Mouse (Mus musculus) myocyte (in vitro differentiated cells): ENCODE results near the gene Epor.

Source experiments
- CEBPB ChIP-seq: IDR thresholded peaks from 2 replicates; pipeline ENCODE4 v1.6.1; 2011; ENCODE audit warnings: mild to moderate bottlenecking, moderate library complexity; ENCODE audit not compliant: poor library complexity, insufficient read depth, severe bottlenecking
- E2F4 ChIP-seq: IDR thresholded peaks from one replicate; pipeline ENCODE4 v1.6.1; 2011; ENCODE audit warnings: mild to moderate bottlenecking, control low read depth, moderate library complexity; ENCODE audit not compliant: insufficient read depth
- MAX ChIP-seq: IDR thresholded peaks from one replicate; pipeline ENCODE4 v1.6.1; 2011; ENCODE audit warnings: low read depth, mild to moderate bottlenecking, control low read depth
- MYOG ChIP-seq, 3 experiments: IDR thresholded peaks; one replicate each; pipeline ENCODE4 v1.6.1; 2011; ENCODE audit warnings: control low read depth in 2 of 3, low read depth in 2 of 3, mild to moderate bottlenecking in 2 of 3; ENCODE audit not compliant: insufficient read length in 2 of 3, control insufficient read depth in 1 of 3, insufficient read depth in 1 of 3
- POLR2A ChIP-seq: IDR thresholded peaks from one replicate; pipeline ENCODE4 v1.6.1; 2011; ENCODE audit warnings: low read depth, mild to moderate bottlenecking, control low read depth, moderate library complexity; ENCODE audit not compliant: insufficient read length
- POLR2AphosphoS2 ChIP-seq: IDR thresholded peaks from one replicate; pipeline ENCODE4 v1.6.1; 2011; ENCODE audit warnings: low read depth, control low read depth; ENCODE audit not compliant: insufficient read length
- REST ChIP-seq: IDR thresholded peaks from one replicate; pipeline ENCODE4 v1.6.1; 2011; ENCODE audit warnings: mild to moderate bottlenecking, control low read depth, moderate library complexity; ENCODE audit not compliant: insufficient read depth, insufficient read length
- TCF12 ChIP-seq: IDR thresholded peaks from one replicate; pipeline ENCODE4 v1.6.1; 2011; ENCODE audit warnings: mild to moderate bottlenecking, control low read depth; ENCODE audit not compliant: poor library complexity, insufficient read depth, severe bottlenecking
- TCF3 ChIP-seq: IDR thresholded peaks from one replicate; pipeline ENCODE4 v1.6.1; 2011; ENCODE audit warnings: low read depth, control low read depth; ENCODE audit not compliant: insufficient read length
- USF1 ChIP-seq: IDR thresholded peaks from one replicate; pipeline ENCODE4 v1.6.1; 2011; ENCODE audit warnings: low read depth, mild to moderate bottlenecking, control low read depth, moderate library complexity

DNA sequence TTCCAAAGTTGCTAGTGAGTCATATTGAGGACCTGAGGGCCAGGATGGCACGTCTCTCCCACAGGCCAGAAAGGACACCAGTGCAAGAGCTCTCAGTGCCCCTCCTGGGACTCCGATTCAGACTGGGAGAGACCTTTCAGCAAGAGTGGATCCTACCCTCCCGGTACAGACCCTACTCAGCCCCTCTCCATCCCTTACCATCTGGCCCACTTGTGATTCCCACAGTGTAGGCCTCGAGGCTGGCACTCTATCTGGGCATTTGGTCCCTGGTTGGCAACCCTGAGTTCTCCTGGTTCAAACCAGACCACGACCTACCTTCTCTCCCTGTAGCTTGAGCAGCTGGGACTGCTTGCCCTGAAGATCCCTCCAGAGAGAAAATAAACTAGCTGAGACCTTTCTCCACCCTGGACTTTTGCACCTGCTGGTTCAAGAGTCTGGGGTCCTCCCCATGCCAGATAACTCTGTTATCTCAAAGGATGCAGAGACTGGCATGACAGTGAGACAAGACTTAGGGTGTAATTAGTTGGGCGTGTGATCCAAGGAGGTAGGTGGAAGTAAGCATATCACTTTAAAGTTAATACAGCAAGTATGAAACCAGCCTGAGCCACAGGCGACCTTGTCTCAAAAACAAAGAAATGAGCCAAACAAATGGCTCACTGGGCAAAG is 27.7 kb downstream of the Epor start:
- TF ChIP-seq POLR2A (no peak), POLR2AphosphoS2 (no peak), CEBPB (no peak), TCF12 (no peak), E2F4 (no peak), MAX (no peak), TCF3 (no peak), USF1 (no peak), MYOG (IDR thresholded peaks at IDR 0.05; ENCODE audit: control insufficient read depth in 1 of 3, insufficient read depth in 1 of 3, insufficient read length in 2 of 3, low read depth in 2 of 3) (no peak), REST (no peak)
